In genomic region chr7:133032589-133033203, GRCm38 (mm10) we compare ENCODE assay signal across 8 mouse cellular contexts.
DNase-seq lines count a peak whose midpoint lies in the region; ATAC-seq and TF ChIP-seq lines count a peak whose summit lies in the region.

No protein-coding gene starts in this region.

- H3K4me2 ChIP-seq in hindbrain, embryonic 15.5 days = no peak overlapping the region

- WGBS in hindbrain, embryonic 15.5 days = 37% methylated on average over 9 of the region's 9 CpGs

- no peak for TF ChIP-seq POLR2A in testis, adult 2 months (IDR thresholded peaks at IDR 0.05; ENCODE audit: control insufficient read depth, low read depth, low read length)

- H3K27me3 ChIP-seq in testis, adult 2 months (ENCODE audit: control insufficient read depth, insufficient read depth, low read length) = no peaks in the 10 kb centered on the region
- H3K27me3 ChIP-seq in hindbrain, embryonic 15.5 days = no peaks in the 10 kb centered on the region
- H3K27me3 ChIP-seq in splenic B cell, adult 2 months (ENCODE audit: control insufficient read depth, insufficient read depth, low read length, poor library complexity, severe bottlenecking) = no peaks in the 10 kb centered on the region

- H3K4me3 ChIP-seq in testis, adult 2 months (ENCODE audit: control insufficient read depth, low read depth, low read length) = no peak overlapping the region
- no peak overlapping the region for H3K4me3 ChIP-seq in hindbrain, embryonic 15.5 days

- H3K9me3 ChIP-seq in hindbrain, embryonic 15.5 days = no peaks in the 10 kb centered on the region

- H3K36me3 ChIP-seq in testis, adult 2 months (ENCODE audit: control insufficient read depth, insufficient read depth, low read length) = no peaks in the 10 kb centered on the region
- H3K36me3 ChIP-seq in hindbrain, embryonic 15.5 days = no peaks in the 10 kb centered on the region
- H3K36me3 ChIP-seq in splenic B cell, adult 2 months (ENCODE audit: control insufficient read depth, insufficient read depth, low read length, poor library complexity, severe bottlenecking) = no peaks in the 10 kb centered on the region

- H3K27ac ChIP-seq in testis, adult 2 months (ENCODE audit: control insufficient read depth, insufficient read depth, low read depth, low read length) = no peak overlapping the region
- H3K27ac ChIP-seq in hindbrain, embryonic 15.5 days (replicated peaks) = 0 out of 2 replicates have a peak overlapping the region, but pooled peaks have one; percentile 12

- no peaks in the 10 kb centered on the region; the same call in 1 of the 2 replicates for H3K4me1 ChIP-seq in testis, adult 2 months (ENCODE audit: control insufficient read depth, insufficient read depth, low read length)
- H3K4me1 ChIP-seq in hindbrain, embryonic 15.5 days (replicated peaks) = peaks cover 30% of the 10 kb centered on the region

- DNase-seq in testis, postnatal 14 days (ENCODE audit: low spot score) = no peak
- DNase-seq in cerebellum, adult 9-10 months = peak; percentile 79
- DNase-seq in left cerebral cortex, postnatal 25 days (ENCODE audit: low spot score in 2 of 2) = peak; percentile 63 to 70
- DNase-seq in mesoderm, embryonic 11.5 days (ENCODE audit: low read depth, low spot score) = peak; percentile 81
- peak; percentile 35 for DNase-seq in splenic B cell, adult 2 months (ENCODE audit: low read depth, low spot score)

- intact Hi-C loops in left cerebral cortex, postnatal 25 days (cut with DNase I) = loop anchor here (2.0 to 10.0 kb wide), 3 partner anchors 202 to 604 kb away; partner anchors contain the start of gene Edrf1

- H3K9ac ChIP-seq in hindbrain, embryonic 15.5 days = no peak overlapping the region

- peak; percentile 66; the same call in 1 of the 2 replicates for TF ChIP-seq CTCF in testis, adult 2 months (IDR thresholded peaks at IDR 0.05; ENCODE audit: control insufficient read depth, insufficient read depth, insufficient replicate concordance, low read depth, low read length)

- peak; percentile 74; the same call in 1 of the 2 replicates for ATAC-seq in frontal cortex, adult (ENCODE audit: low TSS enrichment)
- ATAC-seq in hindbrain, embryonic 15.5 days (ENCODE audit: low FRiP score, low read depth) = peak; percentile 55; the same call in 1 of the 2 replicates
